ENCODE assay signal across 12 mouse cellular contexts in the genomic region with DNA sequence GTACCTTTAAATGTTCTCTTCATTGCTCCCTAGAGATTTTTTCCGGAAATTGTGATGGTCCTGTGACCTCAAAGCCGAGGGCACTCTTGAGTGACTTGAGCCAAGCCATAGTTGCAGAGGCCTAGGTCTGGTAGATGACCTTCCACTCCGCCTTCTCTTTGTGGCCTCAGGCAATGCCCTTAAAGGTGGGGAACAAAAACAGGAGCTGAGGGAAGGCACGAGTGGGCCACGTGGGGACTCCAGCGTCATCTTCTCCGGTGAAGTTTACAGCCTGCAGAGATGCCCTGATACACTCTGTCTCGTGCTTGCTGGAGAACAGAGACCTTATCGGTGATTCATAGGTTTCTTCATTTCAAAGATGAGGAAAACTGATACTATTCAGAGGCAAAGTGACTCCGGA. TPM values are rescaled to one million over a fixed set of nuclear protein-coding genes. Genes with fewer than 3 reads are reported as not detected.
A peak's percentile ranks its signal among the peaks of the same experiment; 100 is the strongest.
DNase-seq lines count a peak whose midpoint lies in the region; ATAC-seq lines count a peak whose summit lies in the region.
"Had no signal": no experiment of that assay in that cellular context is flagged by ENCODE, and none has a peak within 500 bp of the region (broad histone marks: within the 10 kb centered on the region; RNA-seq: fewer than 3 reads in every experiment).

No protein-coding gene starts in this region.

- WGBS in heart, embryonic 14.5 days = 60% methylated on average over 10 of the region's 10 CpGs
- 60% methylated on average over 10 of the region's 10 CpGs for WGBS in forebrain, embryonic 15.5 days
- WGBS in midbrain, embryonic 11.5 days = 64% methylated on average over 10 of the region's 10 CpGs

- no peak for DNase-seq in heart, postnatal 25 days (ENCODE audit: low spot score)
- peak; percentile 65 for DNase-seq in ES-CJ7 (ENCODE audit: low read depth, low spot score)
- no peak for DNase-seq in midbrain, embryonic 11.5 days (ENCODE audit: low spot score, missing footprints)
- no peak for DNase-seq in urinary bladder, adult 2 months (ENCODE audit: low spot score)
- DNase-seq in Muller cell, postnatal 12 days (ENCODE audit: inconsistent ontology term) = no peak
- no peak for DNase-seq in ovary, postnatal 36 days (ENCODE audit: low spot score)

- H3K4me1 ChIP-seq in heart, embryonic 14.5 days (ENCODE audit: control insufficient read depth in 2 of 2, insufficient read depth in 2 of 2, low read length in 2 of 2) = peaks cover 11 to 19% of the 10 kb centered on the region in 2 experiments
- peaks cover 23% of the 10 kb centered on the region for H3K4me1 ChIP-seq in forebrain, embryonic 15.5 days
- H3K4me1 ChIP-seq in midbrain, embryonic 11.5 days (ENCODE audit: control insufficient read depth, insufficient read depth, low read length) = peaks cover 15% of the 10 kb centered on the region

- ATAC-seq in heart, embryonic 14.5 days (ENCODE audit: insufficient number of reproducible peaks, insufficient read depth, low FRiP score, low read depth) = no peak
- ATAC-seq in forebrain, embryonic 15.5 days (replicated peaks) = no peak
- no peak for ATAC-seq in midbrain, embryonic 11.5 days (ENCODE audit: low FRiP score)
- ATAC-seq: CD4-positive, CD25-positive, alpha-beta regulatory T cell, adult 4 months had no signal

- H3K36me3 ChIP-seq in heart, embryonic 14.5 days (ENCODE audit: control insufficient read depth, insufficient read depth, low read length) = no peaks in the 10 kb centered on the region
- no peaks in the 10 kb centered on the region for H3K36me3 ChIP-seq in forebrain, embryonic 15.5 days
- H3K36me3 ChIP-seq in midbrain, embryonic 11.5 days (ENCODE audit: control insufficient read depth, insufficient read depth, low read length) = no peaks in the 10 kb centered on the region

- H3K9ac ChIP-seq in heart, embryonic 14.5 days (ENCODE audit: low read length) = no peak overlapping the region; the same call in 1 of the 2 replicates
- no peak overlapping the region for H3K9ac ChIP-seq in forebrain, embryonic 15.5 days (replicated peaks)
- no peak overlapping the region for H3K9ac ChIP-seq in midbrain, embryonic 11.5 days (ENCODE audit: low read length)

- H3K4me3 ChIP-seq in heart, embryonic 14.5 days (ENCODE audit: control insufficient read depth in 1 of 2, insufficient read depth in 1 of 2, low read depth in 1 of 2, low read length in 2 of 2) = no peak overlapping the region
- H3K4me3 ChIP-seq in forebrain, embryonic 15.5 days = peak overlapping the region; percentile 63
- peak overlapping the region; percentile 63; the same call in 1 of the 2 replicates for H3K4me3 ChIP-seq in midbrain, embryonic 11.5 days (ENCODE audit: low read depth, low read length)

- intact Hi-C loops in heart, postnatal 25 days (cut with DNase I) = no loop called here

- no peaks in the 10 kb centered on the region for H3K9me3 ChIP-seq in heart, embryonic 14.5 days (ENCODE audit: control insufficient read depth, low read length)
- no peaks in the 10 kb centered on the region for H3K9me3 ChIP-seq in forebrain, embryonic 15.5 days
- H3K9me3 ChIP-seq in midbrain, embryonic 11.5 days (ENCODE audit: control insufficient read depth, low read length) = no peaks in the 10 kb centered on the region

- no peak overlapping the region for H3K27ac ChIP-seq in heart, embryonic 14.5 days (replicated peaks in 1 of 2; ENCODE audit: control insufficient read depth in 1 of 2, insufficient read depth in 1 of 2, low read depth in 2 of 2, low read length in 2 of 2)
- H3K27ac ChIP-seq in forebrain, embryonic 15.5 days (replicated peaks) = no peak overlapping the region
- H3K27ac ChIP-seq in midbrain, embryonic 11.5 days (ENCODE audit: low read depth, low read length) = no peak overlapping the region

- peaks cover 21% of the 10 kb centered on the region for H3K27me3 ChIP-seq in heart, embryonic 14.5 days (ENCODE audit: control insufficient read depth, insufficient read depth, low read length)
- peaks cover 39% of the 10 kb centered on the region for H3K27me3 ChIP-seq in forebrain, embryonic 15.5 days
- H3K27me3 ChIP-seq in midbrain, embryonic 11.5 days (ENCODE audit: control insufficient read depth, insufficient read depth, low read length) = peaks cover 20% of the 10 kb centered on the region

- H3K4me2 ChIP-seq in heart, embryonic 14.5 days (ENCODE audit: low read length) = peak overlapping the region; percentile 95; the same call in 1 of the 2 replicates
- H3K4me2 ChIP-seq in forebrain, embryonic 15.5 days (replicated peaks) = peak overlapping the region; percentile 99
- peak overlapping the region; percentile 99 for H3K4me2 ChIP-seq in midbrain, embryonic 11.5 days

RNA-seq across cellular contexts. Expression of gene Abr, which starts 2.0 kb away (rescaled TPM):
- 25.6 and 25.8 TPM in 2 replicates for polyA plus RNA-seq in heart, embryonic 14.5 days (2014; fragmentation: Nextera tagmentation; extraction: Ambion mirVana)
- 10 to 100 TPM; 26.2 to 29.5 TPM for total RNA-seq in heart, postnatal 25 days (2021)
- polyA plus RNA-seq in forebrain, embryonic 15.5 days (2015; fragmentation: Nextera tagmentation; extraction: Ambion mirVana) = 111 and 112 TPM in 2 replicates
- polyA plus RNA-seq in midbrain, embryonic 11.5 days (2014; fragmentation: Nextera tagmentation; extraction: Ambion mirVana) = 41.4 and 41.9 TPM in 2 replicates
- polyA plus RNA-seq in urinary bladder, adult 2 months (2012; rRNA removed) = 29.6 and 30.2 TPM in 2 replicates

RNA-seq across cellular contexts. Expression of gene Bhlha9, which starts 48.2 kb away (rescaled TPM):
- polyA plus RNA-seq in heart, embryonic 14.5 days (2014; fragmentation: Nextera tagmentation; extraction: Ambion mirVana) = not detected in 2 replicates
- not detected for total RNA-seq in heart, postnatal 25 days (2021)
- polyA plus RNA-seq in forebrain, embryonic 15.5 days (2015; fragmentation: Nextera tagmentation; extraction: Ambion mirVana) = 0.51 and 0.65 TPM in 2 replicates
- polyA plus RNA-seq in midbrain, embryonic 11.5 days (2014; fragmentation: Nextera tagmentation; extraction: Ambion mirVana) = 0.14 TPM in 1 of 2 replicates, not detected in the other
- polyA plus RNA-seq in urinary bladder, adult 2 months (2012; rRNA removed) = not detected in 2 replicates
- total RNA-seq: adrenal gland, postnatal 36 days; gastrocnemius, postnatal 4 days had no signal
- polyA plus RNA-seq: CD4-positive, CD25-positive, alpha-beta regulatory T cell, adult 4 months; spleen, adult 2 months had no signal

RNA-seq across cellular contexts. Expression of gene Trarg1, which starts 55.5 kb away (rescaled TPM):
- 0.08 TPM in 1 of 2 replicates, not detected in the other for polyA plus RNA-seq in heart, embryonic 14.5 days (2014; fragmentation: Nextera tagmentation; extraction: Ambion mirVana)
- total RNA-seq in heart, postnatal 25 days (2021) = 1 to 10 TPM; 3.7 to 4.2 TPM
- 0.24 and 0.56 TPM in 2 replicates for polyA plus RNA-seq in forebrain, embryonic 15.5 days (2015; fragmentation: Nextera tagmentation; extraction: Ambion mirVana)
- 0.04 TPM in 1 of 2 replicates, not detected in the other for polyA plus RNA-seq in midbrain, embryonic 11.5 days (2014; fragmentation: Nextera tagmentation; extraction: Ambion mirVana)
- 1.4 and 1.6 TPM in 2 replicates for polyA plus RNA-seq in urinary bladder, adult 2 months (2012; rRNA removed)
- polyA plus RNA-seq: CD4-positive, CD25-positive, alpha-beta regulatory T cell, adult 4 months had no signal

Comparison
In these comparisons a context has a peak if more than half of its experiments do, and no peak if none do; other contexts are left out.
1. H3K4me3 ChIP-seq: peak in forebrain, embryonic 15.5 days (single experiment) and midbrain, embryonic 11.5 days (single experiment); none in heart, embryonic 14.5 days (0 of 2).
2. Peak in every context shown above with its lines, with median percentiles within 50 percentile points of each other: H3K4me2 ChIP-seq.